Mouse (Mus musculus): Measurements from ENCODE around the gene Sez6l2.
"Not testable (repeated sequence)": the region's sequence is repeated elsewhere in the genome, so short reads cannot be mapped to it uniquely, and the experiment has no call there.

Sez6l2 gene

DNA sequence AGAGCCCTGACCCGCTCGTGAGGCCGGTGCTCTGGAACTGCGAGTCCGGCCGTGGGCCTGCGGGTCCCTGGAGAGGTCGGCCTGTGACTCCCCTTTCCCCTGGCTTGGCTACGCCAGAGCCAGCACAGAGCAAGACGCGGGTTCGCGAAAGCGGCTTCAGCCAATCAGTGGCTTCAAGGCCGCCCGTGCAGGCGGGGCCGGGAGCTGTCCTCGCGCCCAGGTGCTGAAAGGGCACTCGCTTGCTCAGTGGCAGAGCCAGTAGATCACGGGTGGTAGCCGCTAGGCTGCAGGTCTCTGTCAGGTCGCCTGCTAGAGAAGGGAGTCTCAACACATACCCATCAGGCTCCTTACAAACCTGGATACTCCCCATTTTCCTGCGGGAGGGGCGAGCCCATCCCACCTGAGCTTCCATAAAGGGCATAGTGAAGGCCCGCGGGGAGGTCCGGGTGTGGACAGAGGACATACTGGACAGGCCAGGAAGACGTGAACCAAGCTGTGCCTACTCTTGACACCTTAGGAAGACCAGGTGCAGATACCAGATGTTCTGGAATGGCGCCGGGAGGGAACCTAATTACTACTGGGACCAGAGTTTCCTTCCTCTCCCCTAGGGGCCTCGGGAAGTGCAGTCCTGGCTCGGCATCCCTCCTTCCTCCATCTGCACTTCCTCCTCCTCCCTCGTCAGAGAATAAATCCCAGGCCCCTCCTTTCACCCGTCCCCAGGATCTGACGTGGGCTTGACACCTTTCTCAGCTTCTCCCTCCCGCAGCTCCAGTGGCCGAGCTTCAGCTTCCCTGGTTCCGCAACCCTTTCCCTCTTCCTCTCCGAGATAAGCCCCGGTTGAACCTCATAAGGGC is at the start of gene Sez6l2:
Gene Sez6l2, plus strand, starts transcription at position 771 of the 854 bp plus-strand sequence.
- no peaks in the 10 kb centered on the region for H3K9me3 ChIP-seq (ENCODE audit: low read length)
- peak within 1 kb of the TSS; percentile 86 for H3K4me3 ChIP-seq (replicated peaks; ENCODE audit: low read length)
- H3K4me1 ChIP-seq (replicated peaks; ENCODE audit: low read depth, low read length) = peaks cover 51% of the 10 kb centered on the region
- H3K36me3 ChIP-seq (ENCODE audit: insufficient read depth, low read length) = peaks cover 23% of the 10 kb centered on the region
- H3K27me3 ChIP-seq (ENCODE audit: insufficient read depth, low read length) = peaks cover 52% of the 10 kb centered on the region
- TF ChIP-seq POU5F1 (IDR thresholded peaks at IDR 0.05; ENCODE audit: borderline replicate concordance, low read length) (no peak), NANOG (IDR thresholded peaks at IDR 0.05; ENCODE audit: borderline replicate concordance, low read length) (no peak), CTCF (conservative IDR thresholded peaks at IDR 0.05; ENCODE audit: low read length) (no peak)

DNA sequence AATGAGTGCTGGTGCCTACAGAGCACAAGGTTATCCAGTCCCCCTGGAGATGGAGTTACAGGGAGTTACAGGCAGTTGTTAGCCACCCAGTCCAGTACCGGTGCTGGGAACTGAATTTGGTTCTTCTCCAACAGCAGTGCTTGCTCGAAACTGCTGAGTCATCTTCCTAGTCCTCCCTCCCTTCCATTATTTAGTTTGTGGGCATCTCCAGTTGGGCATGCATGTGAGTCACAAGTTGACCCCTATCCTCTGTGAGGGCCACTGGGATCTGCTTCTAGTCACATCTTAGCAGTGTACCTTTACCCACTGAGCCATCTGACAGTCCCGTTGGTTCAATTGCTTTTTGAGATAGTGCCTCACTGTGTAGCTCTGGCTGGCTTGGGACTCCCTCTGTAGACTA is 44.8 kb upstream of the Sez6l2 start:
- Histone ChIP-seq H3K36me3 (ENCODE audit: insufficient read depth, low read length) (no peaks in the 10 kb centered on the region), H3K4me3 (replicated peaks; ENCODE audit: low read length) (no peak overlapping the region), H3K27me3 (ENCODE audit: insufficient read depth, low read length) (no peaks in the 10 kb centered on the region), H3K9me3 (ENCODE audit: low read length) (no peaks in the 10 kb centered on the region), H3K4me1 (replicated peaks; ENCODE audit: low read depth, low read length) (peaks cover 11% of the 10 kb centered on the region)
- no peak for TF ChIP-seq CTCF (conservative IDR thresholded peaks at IDR 0.05; ENCODE audit: low read length)
- no peak for TF ChIP-seq NANOG (IDR thresholded peaks at IDR 0.05; ENCODE audit: borderline replicate concordance, low read length)
- no peak for TF ChIP-seq POU5F1 (IDR thresholded peaks at IDR 0.05; ENCODE audit: borderline replicate concordance, low read length)

DNA sequence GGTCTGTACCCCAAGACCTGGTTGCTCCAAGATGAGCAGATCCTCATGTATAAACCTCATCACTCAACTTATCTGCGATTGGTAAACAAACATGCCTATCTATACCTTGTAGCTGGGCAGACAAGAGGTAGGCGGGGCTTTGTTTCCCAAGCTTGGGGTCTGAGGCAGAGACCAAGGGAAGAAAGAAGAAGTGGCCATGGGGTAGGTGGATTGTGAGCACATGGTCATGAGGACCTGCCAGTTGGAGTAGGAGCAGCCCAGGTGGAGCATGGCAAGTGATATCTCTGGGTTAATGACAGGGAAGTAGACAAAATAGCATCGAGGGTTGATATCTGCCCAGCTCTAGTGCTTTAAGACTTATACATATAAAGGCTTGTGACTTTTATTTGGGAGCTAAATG is 35.5 kb upstream of the Sez6l2 start:
- Histone ChIP-seq H3K36me3 (ENCODE audit: insufficient read depth, low read length) (no peaks in the 10 kb centered on the region), H3K9me3 (ENCODE audit: low read length) (no peaks in the 10 kb centered on the region), H3K4me1 (replicated peaks; ENCODE audit: low read depth, low read length) (peaks cover 8% of the 10 kb centered on the region), H3K4me3 (replicated peaks; ENCODE audit: low read length) (no peak overlapping the region), H3K27me3 (ENCODE audit: insufficient read depth, low read length) (no peaks in the 10 kb centered on the region)
- TF ChIP-seq NANOG (IDR thresholded peaks at IDR 0.05; ENCODE audit: borderline replicate concordance, low read length) = no peak
- TF ChIP-seq CTCF (conservative IDR thresholded peaks at IDR 0.05; ENCODE audit: low read length) = no peak
- no peak for TF ChIP-seq POU5F1 (IDR thresholded peaks at IDR 0.05; ENCODE audit: borderline replicate concordance, low read length)

DNA sequence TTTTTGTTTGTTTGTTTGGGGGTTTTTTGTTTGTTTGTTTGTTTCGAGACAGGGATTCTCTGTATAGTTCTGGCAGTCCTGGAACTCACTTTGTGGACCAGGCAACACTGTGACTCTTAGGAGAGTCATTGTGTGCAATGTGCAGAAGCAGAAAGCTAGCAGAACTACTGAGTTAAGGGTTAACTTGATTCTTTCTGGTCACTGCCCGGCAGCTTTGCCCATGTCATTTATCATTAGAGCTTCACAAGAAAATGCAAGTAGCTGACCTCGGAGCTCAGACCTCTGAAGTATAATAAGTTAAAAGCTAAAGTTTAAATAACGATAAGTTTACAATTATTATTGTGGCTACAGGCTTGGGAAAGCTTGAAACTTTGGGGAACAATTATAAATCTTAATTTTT is 32.0 kb upstream of the Sez6l2 start:
- H3K27me3 ChIP-seq (ENCODE audit: insufficient read depth, low read length); H3K4me3 ChIP-seq (replicated peaks; ENCODE audit: low read length); H3K4me1 ChIP-seq (replicated peaks; ENCODE audit: low read depth, low read length); H3K36me3 ChIP-seq (ENCODE audit: insufficient read depth, low read length); H3K9me3 ChIP-seq (ENCODE audit: low read length): not testable (repeated sequence)

DNA sequence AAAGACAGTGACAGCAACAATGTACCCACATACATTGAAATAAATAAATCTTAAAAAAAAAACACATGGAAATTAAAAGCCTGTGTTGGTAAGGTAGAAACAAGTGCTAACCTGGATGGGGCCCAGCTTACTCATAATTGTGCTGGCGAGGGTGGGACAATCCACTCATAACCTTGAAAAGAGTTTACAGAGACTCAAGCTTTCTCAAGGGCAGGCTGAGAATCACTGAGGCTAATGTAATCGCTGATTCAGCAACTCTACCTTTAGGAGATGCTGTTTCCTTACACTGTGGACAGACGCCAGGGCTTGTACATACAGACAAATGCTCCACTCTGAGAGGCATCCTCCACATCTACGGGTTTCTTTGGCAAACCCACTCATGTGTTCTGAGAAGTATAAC is 30.4 kb upstream of the Sez6l2 start:
- Histone ChIP-seq H3K4me3 (replicated peaks; ENCODE audit: low read length) (no peak overlapping the region), H3K27me3 (ENCODE audit: insufficient read depth, low read length) (no peaks in the 10 kb centered on the region), H3K9me3 (ENCODE audit: low read length) (no peaks in the 10 kb centered on the region), H3K36me3 (ENCODE audit: insufficient read depth, low read length) (no peaks in the 10 kb centered on the region), H3K4me1 (replicated peaks; ENCODE audit: low read depth, low read length) (peaks cover 6% of the 10 kb centered on the region)
- TF ChIP-seq POU5F1 (IDR thresholded peaks at IDR 0.05; ENCODE audit: borderline replicate concordance, low read length) = no peak
- no peak for TF ChIP-seq NANOG (IDR thresholded peaks at IDR 0.05; ENCODE audit: borderline replicate concordance, low read length)
- TF ChIP-seq CTCF (conservative IDR thresholded peaks at IDR 0.05; ENCODE audit: low read length) = no peak

DNA sequence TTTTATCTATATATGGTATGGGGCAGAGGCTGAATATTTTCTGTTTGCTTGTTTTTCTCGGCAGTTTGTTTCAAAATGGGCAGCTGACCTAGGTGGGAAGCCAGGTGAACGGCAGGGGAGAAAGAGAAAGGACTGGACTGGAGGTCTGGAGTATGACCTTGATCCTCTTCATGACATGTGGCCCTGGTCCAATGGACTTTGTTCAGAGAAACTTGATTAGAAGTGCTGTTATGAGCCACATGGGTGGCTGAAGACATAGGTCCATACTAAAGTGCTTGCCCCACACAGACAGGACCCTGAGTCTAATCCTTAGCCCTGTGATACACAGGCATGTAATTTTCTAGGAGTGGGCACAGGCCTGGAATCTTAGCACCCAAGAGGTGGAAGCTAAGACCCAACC is 28.8 kb upstream of the Sez6l2 start:
- TF ChIP-seq NANOG (IDR thresholded peaks at IDR 0.05; ENCODE audit: borderline replicate concordance, low read length) (no peak), CTCF (conservative IDR thresholded peaks at IDR 0.05; ENCODE audit: low read length) (no peak), POU5F1 (IDR thresholded peaks at IDR 0.05; ENCODE audit: borderline replicate concordance, low read length) (no peak)
- no peaks in the 10 kb centered on the region for H3K36me3 ChIP-seq (ENCODE audit: insufficient read depth, low read length)
- H3K27me3 ChIP-seq (ENCODE audit: insufficient read depth, low read length) = no peaks in the 10 kb centered on the region
- H3K4me3 ChIP-seq (replicated peaks; ENCODE audit: low read length) = no peak overlapping the region
- peaks cover 10% of the 10 kb centered on the region for H3K4me1 ChIP-seq (replicated peaks; ENCODE audit: low read depth, low read length)
- no peaks in the 10 kb centered on the region for H3K9me3 ChIP-seq (ENCODE audit: low read length)

DNA sequence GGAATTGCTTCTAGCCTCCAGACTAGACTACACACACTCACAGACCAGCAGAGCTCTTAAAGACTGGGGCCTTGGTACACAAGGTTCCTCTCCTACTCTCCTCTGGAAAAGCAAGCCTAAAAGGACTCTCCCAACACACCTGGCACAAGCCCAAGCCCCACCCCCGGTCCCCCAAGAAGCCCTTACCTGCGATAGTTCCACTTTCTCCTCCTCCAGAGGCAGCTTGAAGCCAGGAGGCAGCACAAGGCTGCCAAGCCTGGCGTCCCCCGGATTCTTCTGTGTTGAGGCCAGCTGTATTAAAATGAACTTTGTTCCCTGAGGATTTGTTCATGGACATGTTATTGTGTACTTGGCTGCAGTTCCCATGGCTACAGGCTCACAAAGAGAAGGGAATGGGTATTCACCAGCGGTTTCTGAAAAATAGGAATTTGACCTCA is 27.7 kb upstream of the Sez6l2 start, which contains the start of gene Tmem219:
Gene Tmem219, minus strand, starts transcription at position 294 of the 437 bp plus-strand sequence.
- H3K36me3 ChIP-seq (ENCODE audit: insufficient read depth, low read length) = no peaks in the 10 kb centered on the region
- H3K4me3 ChIP-seq (replicated peaks; ENCODE audit: low read length) = no peak within 1 kb of the TSS
- H3K4me1 ChIP-seq (replicated peaks; ENCODE audit: low read depth, low read length) = peaks cover 5% of the 10 kb centered on the region
- H3K27me3 ChIP-seq (ENCODE audit: insufficient read depth, low read length) = peaks cover 4% of the 10 kb centered on the region
- no peaks in the 10 kb centered on the region for H3K9me3 ChIP-seq (ENCODE audit: low read length)
- no peak for TF ChIP-seq POU5F1 (IDR thresholded peaks at IDR 0.05; ENCODE audit: borderline replicate concordance, low read length)
- TF ChIP-seq NANOG (IDR thresholded peaks at IDR 0.05; ENCODE audit: borderline replicate concordance, low read length) = no peak
- TF ChIP-seq CTCF (conservative IDR thresholded peaks at IDR 0.05; ENCODE audit: low read length) = no peak

DNA sequence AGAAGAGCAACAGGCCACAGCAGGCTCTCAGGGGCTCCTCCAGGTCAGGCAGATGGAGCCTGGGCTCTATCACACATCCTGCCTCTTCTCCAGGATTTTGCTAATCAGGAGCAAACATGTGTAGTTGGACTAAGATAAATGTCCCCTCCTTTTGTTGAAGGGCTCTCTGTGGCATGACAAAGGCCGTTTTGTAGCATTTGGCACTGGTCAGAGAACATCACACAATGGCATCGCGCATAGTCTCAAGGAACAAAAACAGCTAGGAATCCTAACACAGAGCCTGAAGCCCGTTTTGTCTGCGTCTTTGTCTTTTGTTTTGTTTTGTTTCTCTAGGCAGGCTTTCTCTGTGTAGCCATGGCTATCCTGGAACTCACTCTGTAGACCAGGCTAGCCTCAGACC is 26.4 kb upstream of the Sez6l2 start:
- no peaks in the 10 kb centered on the region for H3K9me3 ChIP-seq (ENCODE audit: low read length)
- H3K4me3 ChIP-seq (replicated peaks; ENCODE audit: low read length) = no peak overlapping the region
- peaks cover 6% of the 10 kb centered on the region for H3K27me3 ChIP-seq (ENCODE audit: insufficient read depth, low read length)
- peaks cover 11% of the 10 kb centered on the region for H3K4me1 ChIP-seq (replicated peaks; ENCODE audit: low read depth, low read length)
- no peak for TF ChIP-seq POU5F1 (IDR thresholded peaks at IDR 0.05; ENCODE audit: borderline replicate concordance, low read length)
- no peak for TF ChIP-seq CTCF (conservative IDR thresholded peaks at IDR 0.05; ENCODE audit: low read length)
- no peaks in the 10 kb centered on the region for H3K36me3 ChIP-seq (ENCODE audit: insufficient read depth, low read length)

DNA sequence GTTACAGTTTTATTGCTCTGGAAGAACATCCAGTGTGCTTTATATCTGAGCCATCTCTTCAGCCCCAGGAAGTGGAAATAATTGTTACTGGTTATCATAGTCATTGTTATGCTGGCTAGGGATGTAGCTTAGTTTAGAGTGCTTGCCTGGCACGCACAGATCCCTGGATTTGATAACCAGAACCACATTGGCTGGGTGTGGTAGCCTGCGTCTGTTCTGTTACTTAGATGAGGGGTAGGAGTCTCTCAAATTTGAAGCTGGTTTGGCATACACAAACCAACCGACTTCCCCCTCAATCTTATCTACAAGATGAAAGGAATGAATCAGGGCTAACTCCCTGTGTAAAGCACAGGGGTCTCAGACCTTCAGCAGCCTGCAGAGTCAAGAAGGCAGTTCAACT is 24.1 kb upstream of the Sez6l2 start:
- Histone ChIP-seq H3K4me3 (replicated peaks; ENCODE audit: low read length) (no peak overlapping the region), H3K4me1 (replicated peaks; ENCODE audit: low read depth, low read length) (peaks cover 27% of the 10 kb centered on the region), H3K27me3 (ENCODE audit: insufficient read depth, low read length) (peaks cover 9% of the 10 kb centered on the region), H3K36me3 (ENCODE audit: insufficient read depth, low read length) (peaks cover 14% of the 10 kb centered on the region), H3K9me3 (ENCODE audit: low read length) (no peaks in the 10 kb centered on the region)
- TF ChIP-seq NANOG (IDR thresholded peaks at IDR 0.05; ENCODE audit: borderline replicate concordance, low read length) (no peak), POU5F1 (IDR thresholded peaks at IDR 0.05; ENCODE audit: borderline replicate concordance, low read length) (no peak)
